Mouse (Mus musculus): ENCODE measurements at regions not wholly inside any gene's neighbourhood (a gene's known extent, or its start where the extent isn't known, plus 50 kb on each side); places are given as distances from the start of the nearest gene placed in this dataset.

DNA sequence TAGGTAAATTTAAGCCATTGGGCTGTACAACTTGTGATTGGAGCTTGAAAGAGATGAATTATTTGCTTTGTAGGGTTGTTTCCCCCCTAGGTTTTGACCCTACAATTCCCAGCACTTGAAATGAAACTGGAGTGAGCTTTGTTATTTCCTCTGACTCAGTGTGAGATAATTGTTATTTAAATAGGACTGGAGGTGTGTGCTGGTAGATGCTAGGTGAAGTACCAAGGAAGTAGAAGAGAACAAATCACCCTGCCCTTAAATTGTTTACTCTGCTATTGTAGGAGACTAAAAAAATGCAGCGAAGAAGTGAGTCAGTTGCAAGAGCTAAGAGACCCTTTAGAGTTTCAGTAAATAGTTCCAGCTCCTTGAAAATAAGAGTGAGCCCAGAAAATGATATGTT is 82.1 kb upstream of the Kcnip4 start:
- Histone ChIP-seq H3K27me3 (ENCODE audit: control insufficient read depth, insufficient read depth, low read length) (no peaks in the 10 kb centered on the region), H3K4me1 (ENCODE audit: control insufficient read depth, insufficient read depth, low read length) (no peaks in the 10 kb centered on the region), H3K27ac (ENCODE audit: control insufficient read depth, insufficient read depth, low read depth, low read length) (no peak overlapping the region), H3K4me3 (ENCODE audit: control insufficient read depth, low read depth, low read length) (no peak overlapping the region), H3K36me3 (ENCODE audit: control insufficient read depth, insufficient read depth, low read length) (no peaks in the 10 kb centered on the region)
- TF ChIP-seq POLR2A (IDR thresholded peaks at IDR 0.05; ENCODE audit: control insufficient read depth, low read depth, low read length), result no peak

DNA sequence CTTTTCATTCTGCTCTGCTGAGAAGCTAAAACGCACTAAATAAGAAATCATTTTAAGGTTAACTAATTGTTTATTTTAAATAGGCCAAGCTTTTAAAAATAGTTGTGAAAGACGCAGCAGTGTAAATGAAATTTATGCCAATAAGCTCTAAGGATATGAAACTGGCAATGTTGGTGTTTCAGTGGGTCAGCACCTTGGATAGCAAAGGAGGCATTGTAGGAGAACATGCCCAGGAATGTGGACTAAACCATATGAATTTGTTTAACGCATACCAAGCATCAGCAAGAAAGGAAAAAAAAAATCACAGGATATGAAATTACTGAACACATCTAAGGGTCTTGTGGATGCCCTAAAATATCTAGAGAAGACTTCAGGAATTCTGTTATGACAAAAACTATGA is 56.1 kb upstream of the Kcnip4 start:
- Histone ChIP-seq H3K36me3 (ENCODE audit: control insufficient read depth, insufficient read depth, low read length) (no peaks in the 10 kb centered on the region), H3K27me3 (ENCODE audit: control insufficient read depth, insufficient read depth, low read length) (no peaks in the 10 kb centered on the region), H3K27ac (ENCODE audit: control insufficient read depth, insufficient read depth, low read depth, low read length) (no peak overlapping the region), H3K4me1 (ENCODE audit: control insufficient read depth, insufficient read depth, low read length) (no peaks in the 10 kb centered on the region), H3K4me3 (ENCODE audit: control insufficient read depth, low read depth, low read length) (no peak overlapping the region)
- TF ChIP-seq CTCF (IDR thresholded peaks at IDR 0.05; ENCODE audit: control insufficient read depth, insufficient read depth, insufficient replicate concordance, low read depth, low read length), result no peak

DNA sequence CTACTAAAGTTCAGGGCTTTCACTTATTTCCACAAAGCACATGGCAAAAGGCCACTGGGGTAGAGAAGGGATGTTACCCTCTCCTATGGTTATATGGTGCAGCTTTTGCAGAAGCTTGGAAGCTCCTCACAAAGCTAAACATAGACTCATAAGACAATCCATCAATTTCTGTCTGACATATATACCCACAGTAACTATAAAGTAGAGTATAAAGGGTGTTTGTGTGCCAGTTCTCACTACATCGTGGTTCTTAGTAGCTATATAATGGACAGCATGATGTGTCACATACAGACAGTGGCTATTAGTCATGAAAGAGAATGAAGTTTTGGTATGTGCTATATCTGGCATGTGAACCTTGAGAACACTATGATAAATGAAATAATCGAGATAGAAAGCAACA is 51.2 kb upstream of the Kcnip4 start:
- Histone ChIP-seq H3K4me1 (ENCODE audit: control insufficient read depth, insufficient read depth, low read length) (no peaks in the 10 kb centered on the region), H3K27me3 (ENCODE audit: control insufficient read depth, insufficient read depth, low read length) (no peaks in the 10 kb centered on the region), H3K27ac (ENCODE audit: control insufficient read depth, insufficient read depth, low read depth, low read length) (no peak overlapping the region), H3K36me3 (ENCODE audit: control insufficient read depth, insufficient read depth, low read length) (no peaks in the 10 kb centered on the region), H3K4me3 (ENCODE audit: control insufficient read depth, low read depth, low read length) (no peak overlapping the region)
- TF ChIP-seq CTCF (IDR thresholded peaks at IDR 0.05; ENCODE audit: control insufficient read depth, insufficient read depth, insufficient replicate concordance, low read depth, low read length) (no peak), POLR2A (IDR thresholded peaks at IDR 0.05; ENCODE audit: control insufficient read depth, low read depth, low read length) (no peak)

Measured in testis, adult 2 months (tissue).